Mouse (Mus musculus) kidney, adult 2 months (tissue): Measurements from ENCODE around the gene Ppan.

Experiments
- CTCF ChIP-seq: fragments of 200-500 bp; conservative IDR thresholded peaks from 2 replicates; pipeline ENCODE4 v1.5.1; 2011; ENCODE audit warnings: low read depth, mild to moderate bottlenecking, control low read depth, low read length, moderate library complexity, mixed read lengths; ENCODE audit not compliant: insufficient read depth, insufficient read length
- POLR2A ChIP-seq: fragments of 200-500 bp; IDR thresholded peaks from one replicate; pipeline ENCODE4 v1.6.1; 2011; ENCODE audit warnings: low read depth, low read length, control low read depth

DNA sequence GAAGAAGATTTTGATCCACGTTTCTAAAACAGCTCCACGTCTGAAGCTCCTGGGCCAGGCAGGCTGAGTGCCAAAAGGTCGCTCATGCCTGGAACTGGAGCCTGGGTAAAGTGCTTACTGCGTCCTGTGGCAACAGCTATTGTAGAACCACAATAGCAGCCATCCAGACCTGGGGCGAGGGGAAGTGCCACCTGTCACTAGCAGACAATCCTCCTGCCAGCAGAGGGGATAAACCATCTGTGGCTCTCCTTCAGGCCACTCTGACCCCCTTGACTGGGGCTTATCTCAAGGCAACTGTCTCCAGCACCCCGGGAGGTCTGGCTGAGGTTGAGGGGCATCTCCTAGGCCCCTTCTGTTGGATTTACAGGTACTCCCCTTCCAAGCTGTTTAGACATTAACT, 49.0 kb upstream of the Ppan start:
- no peak for TF ChIP-seq CTCF
- TF ChIP-seq POLR2A, result no peak
